Mouse (Mus musculus) thymus, adult 18-20 months (tissue): Measurements from ENCODE around the gene Hfe.

Experiments
- DNase-seq, 2 experiments: peaks; one replicate each; pipeline ENCODE4 v3.0.0; 2022; ENCODE audit warnings: mixed read lengths in 2 of 2

The Hfe gene

DNA sequence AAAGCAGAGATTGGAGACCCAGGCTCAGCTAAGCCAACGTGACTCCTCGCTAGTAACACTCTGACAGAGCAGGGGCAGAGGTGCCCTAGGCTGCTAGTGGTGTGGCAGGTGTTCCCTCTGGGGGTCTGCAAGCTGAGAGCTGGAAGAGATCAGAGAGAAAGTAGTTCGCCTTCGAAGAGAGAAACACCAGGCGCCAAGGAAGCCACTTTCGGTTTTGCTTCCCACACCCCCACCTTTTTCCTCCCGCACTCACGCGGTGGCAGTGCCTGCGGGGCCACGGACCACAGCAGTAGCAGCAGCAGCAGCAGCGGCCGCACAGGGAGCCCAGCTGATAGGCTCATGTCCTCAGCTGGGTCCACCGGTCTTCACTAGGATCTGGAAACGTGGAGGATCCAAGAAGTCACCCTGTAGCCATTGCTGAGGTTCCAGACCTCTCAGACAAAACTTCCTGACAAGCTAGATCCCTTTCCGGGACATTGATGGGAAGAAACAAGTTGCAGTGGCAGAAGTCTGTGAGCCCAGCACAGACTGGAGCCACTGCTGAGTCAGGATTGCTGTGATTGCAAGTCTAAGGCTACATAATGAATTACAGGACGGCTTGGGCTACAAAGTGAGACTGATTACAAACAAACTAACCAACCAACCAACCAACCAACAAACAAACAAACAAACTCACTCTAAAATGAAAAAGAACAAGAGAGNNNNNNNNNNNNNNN lies at the start of gene Hfe:
Hfe (minus strand) TSS at position 481 of the 716 bp plus-strand sequence.
- peak; percentile 67 to 77 for DNase-seq

DNA sequence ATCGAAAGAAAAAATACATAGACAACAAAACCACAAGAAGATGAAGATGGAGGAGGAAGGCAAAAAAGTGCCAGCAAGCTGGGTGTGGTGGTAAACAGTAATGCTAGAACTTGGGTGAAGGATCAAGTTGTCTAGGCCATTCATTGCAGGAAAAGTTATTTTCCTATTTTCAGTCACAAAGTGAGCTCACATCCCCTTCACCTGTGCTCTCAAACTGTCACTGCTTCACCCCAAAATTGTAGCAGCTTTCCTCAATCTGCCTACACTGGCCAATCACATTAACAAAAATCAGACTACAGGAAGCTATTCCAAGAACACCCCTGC lies 49.2 kb upstream of the Hfe start:
- peak in 1 of 2 experiments; percentile 49 for DNase-seq

DNA sequence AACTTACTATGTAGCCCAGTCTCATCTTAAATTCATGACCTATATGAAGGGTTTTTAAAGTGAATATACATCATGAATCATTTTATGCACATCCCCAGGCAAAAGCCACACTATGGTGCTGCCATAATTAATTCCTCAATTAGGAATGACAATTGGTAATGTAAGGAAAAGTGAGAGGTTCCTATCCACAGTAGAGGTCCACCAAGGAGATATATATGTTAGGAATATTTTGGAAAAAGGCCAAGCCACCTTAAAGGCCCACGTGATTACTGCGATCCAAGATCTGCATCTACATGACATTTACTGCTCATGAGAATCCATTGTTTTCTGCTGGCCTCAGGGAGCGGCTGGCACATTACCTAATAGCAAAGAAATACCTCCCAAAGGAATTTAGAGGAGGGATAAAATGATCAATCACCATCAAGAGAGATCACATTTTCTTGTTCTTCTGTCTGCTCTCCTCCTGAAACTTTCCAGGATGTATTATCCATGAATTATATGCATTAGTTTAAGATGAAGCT lies 48.7 kb upstream of the Hfe start:
- DNase-seq, result no peak

DNA sequence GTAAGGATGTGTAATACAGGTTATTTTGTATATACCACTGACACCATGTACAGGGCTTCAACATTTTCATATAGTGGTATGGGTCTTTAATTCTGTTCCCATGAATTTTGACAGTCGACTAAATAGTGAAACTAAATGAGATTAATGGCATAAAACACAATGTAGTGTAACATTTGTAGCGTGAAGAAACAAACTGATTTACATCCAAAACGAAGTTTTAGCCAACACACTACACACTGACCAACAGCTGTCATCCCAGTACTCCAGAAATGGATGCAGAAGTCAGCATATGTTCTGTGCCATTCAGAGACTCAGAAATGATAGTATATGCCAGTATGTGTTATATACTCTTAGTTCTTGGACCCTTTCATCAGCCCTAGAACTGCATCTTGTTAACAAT lies 47.3 kb upstream of the Hfe start:
- DNase-seq, result no peak

DNA sequence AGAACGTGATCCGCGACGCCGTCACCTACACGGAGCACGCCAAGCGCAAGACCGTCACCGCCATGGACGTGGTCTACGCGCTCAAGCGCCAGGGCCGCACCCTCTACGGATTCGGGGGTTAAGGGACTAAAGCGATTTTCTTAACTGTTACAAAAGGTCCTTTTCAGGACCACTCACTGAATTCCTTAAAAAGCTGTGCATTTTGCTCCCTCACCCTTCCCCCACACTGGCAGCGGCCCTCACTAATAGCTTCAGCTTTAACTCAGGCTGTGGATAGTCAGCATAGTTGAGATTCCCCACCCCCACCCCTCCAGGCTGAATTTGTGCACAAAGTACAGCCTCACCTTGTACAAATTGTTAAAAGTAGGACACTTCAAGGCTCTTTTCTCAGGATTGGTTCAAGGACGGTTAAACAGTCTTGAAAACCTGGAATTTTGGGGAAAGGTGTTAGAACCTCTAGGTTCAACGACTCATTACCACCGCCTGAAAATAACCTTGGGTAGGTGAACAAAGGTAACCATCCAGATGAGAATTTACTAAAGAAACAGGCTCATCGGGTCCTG lies 46.6 kb upstream of the Hfe start:
- no peak for DNase-seq

DNA sequence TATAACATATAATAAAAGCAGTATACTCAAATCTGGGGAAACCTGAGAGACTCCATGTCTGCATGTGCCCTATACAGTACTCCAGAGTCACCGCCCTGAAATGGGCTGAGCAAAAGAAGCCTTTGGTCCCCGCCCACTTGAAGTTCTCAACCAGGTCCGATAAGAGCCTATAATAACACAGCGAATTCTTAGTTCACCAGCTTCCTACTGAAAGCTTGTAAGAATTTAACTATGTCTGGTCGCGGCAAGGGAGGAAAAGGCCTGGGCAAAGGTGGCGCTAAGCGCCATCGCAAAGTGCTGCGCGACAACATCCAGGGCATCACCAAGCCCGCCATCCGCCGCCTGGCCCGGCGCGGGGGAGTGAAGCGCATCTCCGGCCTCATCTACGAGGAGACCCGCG lies 46.1 kb upstream of the Hfe start, which contains the start of gene Hist1h4b:
Hist1h4b (plus strand) TSS at position 224 of the 400 bp plus-strand sequence.
- DNase-seq, result peak; percentile 75 to 93

DNA sequence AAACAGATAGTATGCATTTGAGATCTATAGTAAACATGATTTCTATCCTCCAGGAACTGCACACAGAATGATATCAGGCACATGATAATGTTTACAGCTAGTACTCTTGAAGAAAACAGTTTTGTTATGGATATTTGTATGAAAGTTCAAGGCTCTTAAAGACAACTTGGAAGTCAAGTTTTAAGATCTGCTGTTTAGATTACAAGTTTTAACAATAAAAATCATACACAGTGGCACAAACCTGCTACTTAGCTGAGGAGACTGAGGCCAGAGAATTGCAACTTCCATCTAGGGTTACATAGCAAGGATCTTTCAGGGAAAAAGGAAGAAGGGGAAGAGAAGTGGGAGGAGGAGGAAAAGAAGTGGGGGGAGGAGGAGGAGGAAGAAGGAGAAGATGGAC lies 44.3 kb upstream of the Hfe start:
- no peak for DNase-seq

DNA sequence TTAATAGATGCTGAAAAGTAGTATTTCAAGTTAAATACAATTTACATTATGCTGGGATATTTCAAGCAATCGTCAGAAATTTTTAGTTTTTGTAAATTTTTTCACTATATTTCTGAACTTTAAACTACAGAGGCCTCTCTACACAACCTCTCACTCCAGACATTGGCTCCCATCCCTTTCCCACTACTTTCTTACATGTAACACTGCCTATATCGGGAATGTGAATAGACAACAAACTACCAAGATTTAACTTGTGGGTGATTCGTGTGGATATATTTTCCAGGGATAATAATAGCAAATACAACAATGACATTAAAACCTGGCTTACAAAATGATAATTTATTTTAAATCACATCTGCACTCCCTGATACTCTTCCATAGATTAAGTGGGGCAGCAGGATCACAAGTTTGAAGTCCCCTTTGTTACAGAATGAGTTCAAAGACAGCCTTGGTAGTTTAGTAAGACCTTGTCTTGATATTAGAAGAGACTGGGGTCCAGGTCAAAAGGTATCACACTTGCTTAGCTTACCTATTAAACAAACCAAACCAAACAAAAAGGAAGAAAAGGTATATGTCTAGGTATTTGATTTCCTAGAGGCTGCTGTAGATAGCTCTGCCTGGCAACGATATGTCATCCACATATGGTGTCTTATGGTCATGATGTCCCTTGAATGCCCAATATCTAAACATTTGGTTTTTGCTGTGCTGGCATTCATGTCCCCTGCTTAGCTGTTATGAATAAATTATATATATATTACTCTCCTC lies 42.8 kb upstream of the Hfe start:
- no peak for DNase-seq

DNA sequence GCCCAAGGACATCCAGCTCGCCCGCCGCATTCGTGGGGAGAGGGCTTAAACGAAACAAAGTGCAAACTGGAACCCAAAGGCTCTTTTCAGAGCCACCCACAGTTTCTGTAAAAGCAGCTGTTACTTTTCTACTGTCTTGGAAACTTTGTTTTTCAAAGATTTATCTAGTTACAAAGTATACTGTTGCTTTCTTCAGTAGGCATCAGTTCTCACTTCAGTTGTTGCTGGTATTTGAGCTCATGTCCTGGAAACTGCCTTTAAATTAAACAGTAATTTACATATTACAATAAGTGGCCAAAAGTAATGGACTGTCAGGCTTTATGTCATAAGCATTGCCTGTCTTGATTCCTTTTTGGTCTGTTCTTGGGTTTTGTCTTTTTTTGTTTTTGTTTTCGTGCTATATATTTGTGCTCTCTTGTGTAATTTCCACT lies 42.1 kb upstream of the Hfe start:
- peak in 1 of 2 experiments; percentile 23 for DNase-seq

DNA sequence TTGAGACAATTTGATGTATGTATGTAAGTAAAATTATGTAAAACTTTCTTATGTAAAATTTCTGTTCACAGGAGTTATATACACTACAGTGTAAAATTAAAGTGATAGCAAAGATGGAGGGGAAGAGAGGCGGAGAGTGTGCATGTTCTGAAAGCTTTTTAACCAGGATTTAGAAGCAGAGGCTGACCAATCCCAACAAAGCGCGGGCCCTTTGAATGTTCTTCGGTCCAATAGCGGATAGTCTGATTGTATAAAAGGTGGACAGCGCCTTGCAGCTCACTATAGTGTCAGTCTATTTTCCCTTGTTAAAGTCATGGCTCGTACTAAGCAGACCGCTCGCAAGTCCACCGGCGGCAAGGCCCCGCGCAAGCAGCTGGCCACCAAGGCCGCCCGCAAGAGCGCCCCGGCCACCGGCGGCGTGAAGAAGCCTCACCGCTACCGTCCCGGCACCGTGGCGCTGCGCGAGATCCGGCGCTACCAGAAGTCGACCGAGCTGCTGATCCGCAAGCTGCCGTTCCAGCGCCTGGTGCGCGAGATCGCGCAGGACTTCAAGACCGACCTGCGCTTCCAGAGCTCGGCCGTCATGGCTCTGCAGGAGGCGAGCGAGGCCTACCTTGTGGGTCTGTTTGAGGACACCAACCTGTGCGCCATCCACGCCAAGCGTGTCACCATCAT lies 41.5 kb upstream of the Hfe start, which contains the start of gene Hist1h3b:
Hist1h3b (plus strand) TSS at position 201 of the 675 bp plus-strand sequence.
- peak; percentile 65 to 85 for DNase-seq

DNA sequence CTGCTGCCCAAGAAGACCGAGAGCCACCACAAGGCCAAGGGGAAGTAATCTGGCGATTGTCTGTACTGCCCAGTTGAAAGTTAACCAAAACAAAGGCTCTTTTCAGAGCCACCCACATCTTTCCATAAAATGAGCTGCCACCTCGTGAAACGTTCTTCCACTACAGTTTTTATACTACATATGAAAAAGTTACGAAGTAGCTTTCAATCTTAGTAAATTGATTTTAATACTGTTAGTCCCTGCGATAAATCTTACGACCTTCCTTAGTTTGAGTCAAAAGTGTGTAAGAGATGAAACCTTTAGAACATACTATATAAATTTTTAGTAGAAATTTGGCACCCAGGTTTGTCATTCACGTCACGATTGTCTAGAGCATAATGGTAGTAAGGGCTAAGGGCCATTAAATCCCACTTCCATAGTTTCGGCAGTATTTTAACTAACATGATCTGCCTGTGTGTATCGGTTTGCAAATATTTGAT lies 40.9 kb upstream of the Hfe start:
- no peak for DNase-seq

DNA sequence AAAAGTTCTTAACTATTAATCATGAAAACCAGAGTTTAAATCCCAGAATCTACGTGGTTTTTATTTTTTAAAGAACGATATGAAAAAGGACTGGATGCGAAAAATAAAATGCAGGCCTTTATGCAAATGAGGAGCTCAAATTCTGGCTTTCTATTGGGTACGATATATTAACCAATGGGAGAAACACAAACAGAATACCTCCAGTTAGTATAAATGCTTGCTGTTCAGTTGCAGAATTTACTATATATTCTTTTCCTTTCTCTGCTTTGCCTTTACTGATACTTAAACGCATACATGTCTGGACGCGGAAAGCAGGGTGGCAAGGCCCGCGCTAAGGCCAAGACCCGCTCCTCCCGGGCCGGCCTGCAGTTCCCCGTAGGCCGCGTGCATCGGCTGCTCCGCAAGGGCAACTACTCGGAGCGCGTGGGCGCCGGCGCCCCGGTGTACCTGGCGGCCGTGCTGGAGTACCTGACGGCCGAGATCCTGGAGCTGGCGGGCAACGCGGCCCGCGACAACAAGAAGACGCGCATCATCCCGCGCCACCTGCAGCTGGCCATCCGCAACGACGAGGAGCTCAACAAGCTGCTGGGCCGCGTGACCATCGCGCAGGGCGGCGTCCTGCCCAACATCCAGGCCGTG lies 40.3 kb upstream of the Hfe start, which contains the start of gene Hist1h2ab:
Hist1h2ab (plus strand) TSS at position 288 of the 639 bp plus-strand sequence.
- peak; percentile 44 to 58 for DNase-seq

DNA sequence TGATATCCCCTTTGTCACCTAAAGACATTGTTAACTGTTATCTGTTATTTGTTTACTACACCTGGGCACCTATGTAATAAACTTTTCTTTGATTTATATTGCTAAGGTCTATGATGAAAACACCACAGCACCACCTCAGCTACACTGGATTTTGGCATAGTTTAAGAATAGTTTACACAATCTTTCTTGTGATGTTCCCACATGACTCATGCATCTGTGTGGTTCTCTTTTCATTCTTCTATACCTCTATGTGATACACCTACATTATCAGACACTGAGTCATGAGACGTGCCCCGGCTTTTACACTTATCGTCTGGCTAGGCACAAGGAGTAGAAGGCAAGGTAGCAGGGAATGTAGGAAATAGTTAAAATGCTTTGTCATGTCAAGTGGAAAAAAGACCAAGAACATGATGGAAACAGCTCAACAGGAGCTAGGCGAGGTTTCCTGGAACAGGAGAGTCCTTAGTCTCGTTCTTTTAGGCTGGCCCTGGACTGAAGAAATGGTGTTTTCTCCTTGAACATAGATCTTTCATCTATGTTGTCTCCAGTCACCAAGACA lies 39.0 kb upstream of the Hfe start:
- no peak for DNase-seq

DNA sequence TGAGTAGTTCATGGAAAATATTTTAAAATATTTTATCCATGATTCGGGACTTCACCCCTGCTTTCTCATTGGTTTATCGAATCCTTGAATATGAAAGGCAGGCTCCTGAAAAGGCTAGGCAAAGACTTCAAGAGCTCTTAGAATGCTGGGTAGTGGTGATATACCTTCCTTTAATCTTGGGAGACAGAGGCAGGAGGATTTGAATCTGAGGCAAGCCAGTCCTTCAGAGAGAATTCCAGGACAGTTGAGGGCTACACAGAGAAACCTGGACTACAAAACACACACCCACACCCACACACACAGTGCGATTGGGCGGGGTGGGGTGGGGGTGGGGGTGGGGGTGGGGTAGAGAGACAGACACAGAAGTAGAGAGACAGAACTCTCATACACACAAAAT lies 37.2 kb upstream of the Hfe start:
- DNase-seq, result no peak

DNA sequence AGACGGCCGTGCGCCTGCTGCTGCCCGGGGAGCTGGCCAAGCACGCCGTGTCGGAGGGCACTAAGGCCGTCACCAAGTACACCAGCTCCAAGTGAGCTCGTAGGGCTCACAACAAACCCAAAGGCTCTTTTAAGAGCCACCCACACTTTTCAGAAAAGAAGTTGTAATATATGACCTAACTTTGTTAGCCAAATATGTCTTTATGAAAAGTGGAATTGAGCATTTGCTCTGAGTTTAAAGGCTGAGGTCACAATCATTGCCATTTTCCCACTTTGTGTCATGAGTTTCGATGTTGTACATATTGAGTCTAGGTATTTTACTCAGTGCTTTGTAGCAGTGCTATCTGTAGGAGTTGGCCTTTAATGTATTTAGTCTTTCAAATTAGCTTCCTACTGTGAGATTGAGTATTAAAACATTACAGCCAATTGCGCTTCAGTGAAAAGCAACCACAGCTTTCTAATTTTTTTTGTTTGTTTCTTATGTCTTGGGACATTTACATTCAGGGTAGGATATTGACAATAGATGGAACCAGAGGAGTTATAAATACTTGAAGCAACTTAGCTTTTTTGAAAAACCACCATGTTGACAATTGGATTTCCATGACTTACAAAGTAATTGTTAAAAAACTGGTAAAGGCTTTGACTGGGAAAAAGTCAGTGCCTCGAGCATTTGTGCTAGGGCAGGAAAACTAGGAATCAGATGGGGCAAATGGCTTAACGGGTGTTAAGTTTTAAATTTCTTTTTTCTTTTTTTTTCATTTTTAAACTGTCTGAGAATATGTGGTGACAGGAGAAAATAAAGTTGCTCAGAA lies 36.6 kb upstream of the Hfe start:
- DNase-seq, result no peak

DNA sequence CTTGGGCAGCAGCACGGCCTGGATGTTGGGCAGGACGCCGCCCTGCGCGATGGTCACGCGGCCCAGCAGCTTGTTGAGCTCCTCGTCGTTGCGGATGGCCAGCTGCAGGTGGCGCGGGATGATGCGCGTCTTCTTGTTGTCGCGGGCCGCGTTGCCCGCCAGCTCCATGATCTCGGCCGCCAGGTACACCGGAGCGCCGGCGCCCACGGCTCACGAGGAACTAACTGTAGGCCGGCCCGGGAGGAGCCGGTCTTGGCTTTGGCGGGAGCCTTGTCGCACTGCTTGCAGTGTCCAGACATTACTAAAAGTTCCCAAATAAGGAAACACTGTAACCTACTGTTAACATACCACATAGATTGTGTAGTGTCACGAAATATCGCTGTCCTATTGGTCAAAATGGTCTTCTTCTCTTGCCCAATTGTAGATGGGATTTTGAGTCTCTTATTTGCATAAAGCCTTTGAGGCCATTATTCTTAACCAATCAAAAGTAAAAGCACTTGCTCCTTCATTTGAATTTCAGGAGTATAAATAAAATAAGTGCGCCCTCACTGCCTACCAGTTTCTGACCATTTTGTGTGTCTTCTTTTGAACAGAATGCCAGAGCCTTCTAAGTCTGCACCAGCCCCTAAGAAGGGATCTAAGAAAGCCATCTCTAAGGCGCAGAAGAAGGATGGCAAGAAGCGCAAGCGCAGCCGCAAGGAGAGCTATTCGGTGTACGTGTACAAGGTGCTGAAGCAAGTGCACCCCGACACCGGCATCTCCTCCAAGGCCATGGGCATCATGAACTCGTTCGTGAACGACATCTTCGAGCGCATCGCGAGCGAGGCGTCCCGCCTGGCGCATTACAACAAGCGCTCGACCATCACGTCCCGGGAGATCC lies 35.8 kb upstream of the Hfe start, which contains the start of gene Hist1h2bb:
Hist1h2bb (plus strand) TSS at position 534 of the 880 bp plus-strand sequence.
- peak; percentile 52 to 68 for DNase-seq

DNA sequence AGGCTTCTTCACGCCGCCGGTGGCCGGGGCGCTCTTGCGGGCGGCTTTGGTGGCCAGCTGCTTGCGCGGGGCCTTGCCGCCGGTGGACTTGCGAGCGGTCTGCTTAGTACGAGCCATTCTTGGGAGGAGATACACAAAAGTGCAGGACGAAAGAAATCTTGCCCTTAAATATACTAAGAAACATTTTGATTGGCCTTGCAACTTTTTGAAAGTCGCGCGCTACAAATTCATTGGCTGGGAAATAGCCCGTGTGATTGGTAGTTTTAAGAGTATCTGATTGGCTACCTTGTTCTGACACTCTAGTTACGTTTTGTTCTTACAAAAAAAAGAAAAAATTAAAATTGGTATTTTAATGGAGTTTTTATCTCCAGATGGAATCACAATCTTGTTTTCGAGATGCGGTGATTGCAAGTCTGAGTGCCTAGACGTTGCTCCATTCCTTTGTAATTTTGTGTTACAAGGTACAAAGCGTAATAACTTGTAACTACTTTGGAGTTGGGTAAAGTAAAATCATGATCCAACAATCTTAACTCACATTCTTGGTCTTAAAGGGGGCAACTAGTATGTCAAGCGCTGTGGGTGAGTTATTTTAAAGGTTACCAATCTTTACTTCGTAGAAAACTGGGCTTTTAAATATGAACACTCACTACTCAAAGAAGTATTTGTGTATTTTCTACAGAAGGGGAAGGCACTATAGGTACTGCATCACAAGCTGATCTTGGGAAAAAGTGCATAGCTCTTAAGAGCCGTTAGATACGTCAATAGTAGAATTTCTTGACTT lies 34.9 kb upstream of the Hfe start, which contains the start of gene Hist1h3c:
Hist1h3c (minus strand) TSS at position 222 of the 781 bp plus-strand sequence.
- DNase-seq, result peak; percentile 56 to 78
